Mouse (Mus musculus): Measurements from ENCODE around the gene Gramd4.
"Not testable (repeated sequence)": the region's sequence is repeated elsewhere in the genome, so short reads cannot be mapped to it uniquely, and the experiment has no call there.

Gene Gramd4

GRCm38 (mm10) chr15:86051878-86052478, 5.5 kb upstream of the Gramd4 start:
- no peak for DNase-seq

- peak; percentile 67 to 87 for DNase-seq
These were observed 3.5 kb upstream of the Gramd4 start for GRCm38 (mm10) chr15:86053890-86054536.

GRCm38 (mm10) chr15:86054861-86055260, 2.6 kb upstream of the Gramd4 start:
- DNase-seq = not testable (repeated sequence)

- no peak for DNase-seq
These were observed 1.2 kb upstream of the Gramd4 start for GRCm38 (mm10) chr15:86056221-86056760.

GRCm38 (mm10) chr15:86057908-86058307, 413 bp downstream of the Gramd4 start:
- no peak for DNase-seq

- DNase-seq = peak; percentile 68 to 79
These were observed 960 bp downstream of the Gramd4 start for GRCm38 (mm10) chr15:86058394-86058915.

GRCm38 (mm10) chr15:86058931-86059834, 1.7 kb downstream of the Gramd4 start:
- no peak for DNase-seq

GRCm38 (mm10) chr15:86059835-86060380, 2.4 kb downstream of the Gramd4 start:
- no peak for DNase-seq

GRCm38 (mm10) chr15:86060581-86060980, 3.1 kb downstream of the Gramd4 start:
- no peak for DNase-seq

- DNase-seq = no peak
These were observed 3.7 kb downstream of the Gramd4 start for GRCm38 (mm10) chr15:86061221-86061620.

- no peak for DNase-seq
These were observed 4.5 kb downstream of the Gramd4 start for GRCm38 (mm10) chr15:86061848-86062481.

GRCm38 (mm10) chr15:86064191-86064849, 6.8 kb downstream of the Gramd4 start:
- DNase-seq = no peak

GRCm38 (mm10) chr15:86064850-86065229, 7.3 kb downstream of the Gramd4 start:
- no peak for DNase-seq

- no peak for DNase-seq
These were observed 7.9 kb downstream of the Gramd4 start for GRCm38 (mm10) chr15:86065367-86065766.

GRCm38 (mm10) chr15:86066836-86067580, 9.5 kb downstream of the Gramd4 start:
- no peak for DNase-seq

GRCm38 (mm10) chr15:86067581-86067910, 10.1 kb downstream of the Gramd4 start:
- peak; percentile 59 to 65 for DNase-seq

GRCm38 (mm10) chr15:86067941-86068495, 10.5 kb downstream of the Gramd4 start:
- no peak for DNase-seq

- peak in 1 of 2 experiments; percentile 44 for DNase-seq
These were observed 11.7 kb downstream of the Gramd4 start for GRCm38 (mm10) chr15:86069011-86069791.

- DNase-seq = no peak
These were observed 12.9 kb downstream of the Gramd4 start for GRCm38 (mm10) chr15:86070368-86070767.

GRCm38 (mm10) chr15:86071166-86071565, 13.7 kb downstream of the Gramd4 start:
- DNase-seq = no peak

All from spleen, adult 18-20 months (tissue).